Mouse (Mus musculus): ENCODE measurements around the gene Tacr3.

Tacr3 gene

GRCm38 (mm10) chr3:134828875-134829530, at the start of gene Tacr3:
Tacr3 (plus strand) TSS chr3:134829007.
- DNase-seq, result peak; percentile 43 to 45

DNA sequence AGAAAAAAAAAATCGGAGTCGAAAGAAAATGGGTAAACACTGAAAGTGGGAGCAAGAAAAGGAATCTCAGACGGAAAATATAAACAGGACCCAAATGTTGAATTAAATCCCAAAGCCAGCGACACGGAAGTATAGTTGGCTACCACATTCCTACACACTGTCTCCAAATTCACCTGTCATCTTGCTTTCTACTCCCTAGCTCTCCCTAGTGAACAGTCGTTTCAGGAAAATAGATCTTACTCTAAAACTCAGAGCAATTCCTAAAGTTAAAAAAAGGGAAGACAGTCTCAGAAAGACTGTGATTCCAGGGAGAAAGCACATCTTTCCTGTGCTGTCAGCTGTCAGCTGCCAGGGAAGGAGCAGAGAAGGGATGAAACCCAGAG, 324 bp upstream of the Tacr3 start:
- no peak for DNase-seq

GRCm38 (mm10) chr3:134829531-134829921, 719 bp downstream of the Tacr3 start:
- DNase-seq, result no peak

- no peak for DNase-seq
These were observed 22.5 kb downstream of the Tacr3 start for GRCm38 (mm10) chr3:134851342-134851741.

DNA sequence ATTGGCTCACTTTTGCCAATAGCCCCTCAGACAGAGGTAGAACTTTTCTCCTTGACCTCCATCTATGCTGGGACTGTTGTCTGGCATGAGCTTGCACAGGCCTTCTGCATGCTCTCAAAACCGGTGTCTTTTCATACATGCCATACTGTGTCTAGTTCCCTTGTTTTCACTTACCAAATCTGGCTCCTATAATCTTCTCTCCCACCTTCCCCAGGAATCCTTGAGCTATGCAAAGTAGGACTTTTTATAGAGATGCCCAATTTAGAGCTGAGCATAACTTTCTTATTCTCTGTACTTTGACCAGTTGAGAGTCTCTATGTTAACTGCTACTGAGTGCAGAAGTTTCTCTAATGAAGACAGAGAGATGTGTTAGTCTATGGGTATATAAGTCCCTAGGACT, 48.9 kb downstream of the Tacr3 start:
- DNase-seq, result no peak

- DNase-seq, result no peak
These were observed 67.0 kb downstream of the Tacr3 start for GRCm38 (mm10) chr3:134895831-134896230.

GRCm38 (mm10) chr3:134908890-134909289, 80.1 kb downstream of the Tacr3 start:
- no peak for DNase-seq

GRCm38 (mm10) chr3:134934703-134935102, 105.9 kb downstream of the Tacr3 start:
- DNase-seq, result peak; percentile 2 to 10

DNA sequence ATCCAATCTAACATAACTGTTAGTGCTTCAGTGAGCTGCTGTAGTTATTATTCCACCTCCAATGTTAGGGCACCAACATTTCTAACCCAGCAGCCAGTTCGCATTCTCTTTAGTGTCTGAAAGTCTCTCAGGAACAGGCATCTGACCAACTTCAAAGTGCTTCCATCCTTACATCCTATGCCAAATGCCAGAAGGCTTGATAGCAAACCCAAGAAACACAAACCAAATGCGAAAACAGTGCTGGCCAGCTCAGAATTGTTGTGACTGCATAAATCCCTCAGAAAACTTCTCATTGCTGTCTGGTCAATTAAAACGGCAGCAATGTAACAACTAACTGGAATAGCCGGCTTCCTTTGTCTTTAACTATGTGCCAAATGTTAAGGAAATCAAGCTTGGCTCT, 106.7 kb downstream of the Tacr3 start:
- peak in 1 of 2 experiments; percentile 1 for DNase-seq

DNA sequence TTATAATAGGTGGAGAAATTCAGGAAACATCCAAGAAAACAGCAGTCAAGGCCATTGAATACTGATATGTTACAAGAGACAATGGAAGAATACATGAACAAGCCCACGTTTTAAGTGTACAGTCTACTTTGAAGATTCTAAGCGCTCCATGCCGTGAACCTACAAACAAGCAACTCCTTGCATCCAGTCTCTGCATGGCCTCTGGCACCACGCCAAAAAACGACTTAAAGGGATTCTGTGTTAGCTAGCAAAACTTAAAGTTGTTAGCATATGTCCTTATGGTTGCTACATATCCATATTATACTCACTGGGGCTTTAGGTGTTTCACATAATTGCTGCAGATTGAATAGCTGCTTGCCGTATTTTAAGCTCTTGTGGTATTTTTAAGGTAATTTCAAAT, 134.7 kb downstream of the Tacr3 start:
- DNase-seq, result peak; percentile 34 to 42

DNA sequence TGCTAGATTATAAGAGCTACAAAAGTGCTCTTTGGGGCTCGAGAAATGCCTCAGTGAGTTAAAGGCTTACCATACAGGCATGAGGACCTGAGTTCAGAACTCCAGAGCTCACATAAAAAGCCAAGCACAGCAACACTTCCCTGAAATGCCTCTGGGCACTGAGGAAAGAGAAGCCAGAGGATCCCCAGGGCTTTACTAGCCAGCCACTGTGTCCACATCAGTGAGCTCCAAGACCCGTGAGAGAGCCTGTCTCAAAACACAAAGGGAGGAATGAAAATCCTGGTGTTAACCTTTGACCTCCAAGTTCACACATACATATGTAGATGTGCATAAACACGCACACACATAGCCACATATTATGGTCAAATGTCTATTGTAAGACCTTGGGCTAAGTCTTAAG, 150.1 kb downstream of the Tacr3 start:
- DNase-seq, result no peak

DNA sequence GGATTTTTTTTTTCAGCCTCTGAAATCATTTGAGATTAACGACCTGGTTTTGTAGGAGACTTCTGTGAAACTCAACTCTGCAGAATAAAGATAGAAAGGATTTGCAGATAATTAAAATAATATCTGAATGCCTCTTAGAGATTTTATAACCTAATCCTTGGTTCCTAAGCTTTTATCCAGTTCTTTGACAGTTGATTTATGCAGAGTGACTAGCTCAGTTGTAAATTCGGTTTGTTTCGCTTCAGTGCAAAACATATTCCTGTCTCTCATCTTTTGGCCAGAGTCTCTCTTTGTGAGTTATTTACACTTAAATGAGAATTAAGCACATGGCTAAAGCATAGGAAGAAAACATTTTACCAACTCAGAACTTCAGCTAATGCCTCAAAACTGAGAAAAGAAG, 151.3 kb downstream of the Tacr3 start:
- no peak for DNase-seq

Data from cerebellum, postnatal 10 days (tissue).